Mouse (Mus musculus): Measurements from ENCODE around the gene Nars2.

Nars2 gene

GRCm38 (mm10) chr7:96971027-96971996 lies 20.0 kb downstream of the Nars2 start:
- DNase-seq: peak in 1 of 2 experiments; percentile 40

- DNase-seq: no peak
Measured at GRCm38 (mm10) chr7:96972138-96972904, 21.0 kb downstream of the Nars2 start.

- DNase-seq: no peak
Measured at GRCm38 (mm10) chr7:96975914-96976313, 24.6 kb downstream of the Nars2 start.

- DNase-seq: no peak
Measured at GRCm38 (mm10) chr7:96977209-96977608, 25.9 kb downstream of the Nars2 start.

- no peak for DNase-seq
Measured at GRCm38 (mm10) chr7:96981366-96981765, 30.1 kb downstream of the Nars2 start.

- DNase-seq: no peak
Measured at GRCm38 (mm10) chr7:96983660-96984347, 32.5 kb downstream of the Nars2 start.

- peak; percentile 45 to 64 for DNase-seq
Measured at GRCm38 (mm10) chr7:96985798-96986197, 34.5 kb downstream of the Nars2 start.

- DNase-seq: no peak
Measured at GRCm38 (mm10) chr7:96986795-96987445, 35.6 kb downstream of the Nars2 start.

GRCm38 (mm10) chr7:96987676-96988075 lies 36.4 kb downstream of the Nars2 start:
- DNase-seq: peak; percentile 22 to 56

GRCm38 (mm10) chr7:97012956-97013355 lies 61.7 kb downstream of the Nars2 start:
- DNase-seq: peak; percentile 25 to 47

- no peak for DNase-seq
Measured at GRCm38 (mm10) chr7:97018005-97018404, 66.7 kb downstream of the Nars2 start.

GRCm38 (mm10) chr7:97018418-97018817 lies 67.1 kb downstream of the Nars2 start:
- DNase-seq: no peak

- DNase-seq: no peak
Measured at GRCm38 (mm10) chr7:97019303-97019702, 68.0 kb downstream of the Nars2 start.

- no peak for DNase-seq
Measured at GRCm38 (mm10) chr7:97026772-97027358, 75.6 kb downstream of the Nars2 start.

GRCm38 (mm10) chr7:97029151-97029550 lies 77.8 kb downstream of the Nars2 start:
- no peak for DNase-seq

GRCm38 (mm10) chr7:97032412-97032811 lies 81.1 kb downstream of the Nars2 start:
- no peak for DNase-seq

- no peak for DNase-seq
Measured at GRCm38 (mm10) chr7:97039641-97040040, 88.3 kb downstream of the Nars2 start.

- DNase-seq: no peak
Measured at GRCm38 (mm10) chr7:97041868-97042449, 90.7 kb downstream of the Nars2 start.

- DNase-seq: no peak
Measured at GRCm38 (mm10) chr7:97042981-97043380, 91.7 kb downstream of the Nars2 start.

- DNase-seq: no peak
Measured at GRCm38 (mm10) chr7:97060966-97061365, 109.7 kb downstream of the Nars2 start.

- DNase-seq: no peak
Measured at GRCm38 (mm10) chr7:97071512-97071911, 120.2 kb downstream of the Nars2 start.

- no peak for DNase-seq
Measured at GRCm38 (mm10) chr7:97072061-97072460, 120.8 kb downstream of the Nars2 start.
